Mouse (Mus musculus) midbrain, embryonic 11.5 days (tissue): ENCODE measurements around the gene Tpsg1. TPM values are rescaled to one million over a fixed set of nuclear protein-coding genes. Genes with fewer than 3 reads are reported as not detected.
A peak's percentile ranks its signal among the peaks of the same experiment; 100 is the strongest.

Source experiments
- ATAC-seq: fragments of 200-750 bp; cut with Nextera tagmentation; 2 replicates; pipeline ENCODE4 v1.8.0; 2017; ENCODE audit warnings: moderate TSS enrichment, moderate library complexity; ENCODE audit not compliant: low FRiP score
- DNase-seq: peaks from one replicate; pipeline ENCODE4 v3.0.0; 2015; ENCODE audit warnings: low spot score; ENCODE audit errors: missing footprints
- H3K27ac ChIP-seq: fragments of 300-500 bp; sonication (generic); 2 replicates; pipeline ENCODE4 v1.5.1; 2014; ENCODE audit warnings: low read depth, low read length
- H3K27me3 ChIP-seq: fragments of 300-500 bp; sonication (generic); 2 replicates; pipeline ENCODE4 v1.6.1; 2014; ENCODE audit warnings: mild to moderate bottlenecking, low read length, moderate library complexity, mixed read lengths; ENCODE audit not compliant: control insufficient read depth, insufficient read depth
- H3K36me3 ChIP-seq: fragments of 300-500 bp; sonication (generic); 2 replicates; pipeline ENCODE4 v1.6.1; 2014; ENCODE audit warnings: mild to moderate bottlenecking, low read length, moderate library complexity, mixed read lengths; ENCODE audit not compliant: control insufficient read depth, insufficient read depth
- H3K4me1 ChIP-seq: fragments of 300-500 bp; sonication (generic); 2 replicates; pipeline ENCODE4 v1.6.1; 2014; ENCODE audit warnings: low read length; ENCODE audit not compliant: control insufficient read depth, insufficient read depth
- H3K4me2 ChIP-seq: fragments of 300-500 bp; sonication (generic); 2 replicates; pipeline ENCODE4 v1.6.1; 2014; ENCODE audit warnings: mild to moderate bottlenecking, moderate library complexity
- H3K4me3 ChIP-seq: fragments of 300-500 bp; sonication (generic); 2 replicates; pipeline ENCODE4 v1.5.1; 2014; ENCODE audit warnings: low read depth, low read length
- H3K9ac ChIP-seq: fragments of 300-500 bp; sonication (generic); 2 replicates; pipeline ENCODE4 v1.6.1; 2014; ENCODE audit warnings: low read length
- H3K9me3 ChIP-seq: fragments of 300-500 bp; sonication (generic); 2 replicates; pipeline ENCODE4 v1.6.1; 2016; ENCODE audit warnings: low read length; ENCODE audit not compliant: control insufficient read depth
- WGBS: fragments of 180-500 bp; shearing (Covaris S2); extraction: QIAGEN DNeasy Blood & Tissue Kit; methylation state at CpG from one replicate; pipeline ENCODE4 v1.1.7; 2014; 5-methylcytosine and 5-hydroxymethylcytosine counted together
- polyA plus RNA-seq: library from polyadenylated mRNA; unstranded; fragments of >200 nt; fragmentation: Nextera tagmentation; extraction: Ambion mirVana; gene quantifications from 2 replicates; pipeline ENCODE4 v1.2.1, GENCODE M21; 2014

Gene Tpsg1
- polyA plus RNA-seq, 1 experiment from 2014 or later: not detected

- H3K4me2 ChIP-seq: no peak overlapping the region
- DNase-seq (peak; percentile 85), ATAC-seq (no peak)
- no peaks in the 10 kb centered on the region for H3K36me3 ChIP-seq
- no peak overlapping the region for H3K9ac ChIP-seq
- no peak overlapping the region for H3K4me3 ChIP-seq
- H3K4me1 ChIP-seq: no peaks in the 10 kb centered on the region
- no peaks in the 10 kb centered on the region for H3K27me3 ChIP-seq
- WGBS: 4% methylated on average over 1 of the region's 1 CpGs
- no peaks in the 10 kb centered on the region for H3K9me3 ChIP-seq
- H3K27ac ChIP-seq: no peak overlapping the region
These were observed 5.3 kb upstream of the Tpsg1 start for GRCm38 (mm10) chr17:25363726-25364125.

DNA sequence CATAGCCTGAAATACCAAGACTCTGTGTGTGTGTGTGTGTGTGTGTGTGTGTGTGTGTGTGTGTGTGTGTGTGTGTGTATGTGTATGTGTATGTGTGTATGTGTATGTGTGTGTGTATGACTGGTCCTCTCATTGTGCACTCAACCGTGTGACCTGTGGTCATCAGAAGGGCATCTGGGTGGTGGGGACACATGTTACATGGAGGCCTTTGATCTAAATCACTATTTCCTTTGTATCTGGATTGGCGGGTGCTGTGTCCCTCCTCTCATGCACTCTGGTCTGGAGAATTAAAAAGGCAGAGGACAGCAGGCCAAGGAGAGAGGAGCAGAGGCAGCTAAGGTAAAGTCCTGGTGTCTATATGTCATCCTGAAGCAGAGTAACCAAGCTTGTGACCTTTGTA, 3.1 kb upstream of the Tpsg1 start, which contains the start of gene Tpsb2:
Gene Tpsb2, plus strand, starts transcription at position 301 of the 400 bp plus-strand sequence.
- no peak within 1 kb of the TSS for H3K27ac ChIP-seq
- WGBS: 75% methylated on average over 2 of the region's 2 CpGs
- no peaks in the 10 kb centered on the region for H3K4me1 ChIP-seq
- H3K9me3 ChIP-seq: no peaks in the 10 kb centered on the region
- no peak within 1 kb of the TSS for H3K4me3 ChIP-seq
- no peak within 1 kb of the TSS for H3K4me2 ChIP-seq
- no peaks in the 10 kb centered on the region for H3K36me3 ChIP-seq
- DNase-seq: no peak
- ATAC-seq: no peak
- H3K27me3 ChIP-seq: no peaks in the 10 kb centered on the region
- H3K9ac ChIP-seq: no peak within 1 kb of the TSS

DNA sequence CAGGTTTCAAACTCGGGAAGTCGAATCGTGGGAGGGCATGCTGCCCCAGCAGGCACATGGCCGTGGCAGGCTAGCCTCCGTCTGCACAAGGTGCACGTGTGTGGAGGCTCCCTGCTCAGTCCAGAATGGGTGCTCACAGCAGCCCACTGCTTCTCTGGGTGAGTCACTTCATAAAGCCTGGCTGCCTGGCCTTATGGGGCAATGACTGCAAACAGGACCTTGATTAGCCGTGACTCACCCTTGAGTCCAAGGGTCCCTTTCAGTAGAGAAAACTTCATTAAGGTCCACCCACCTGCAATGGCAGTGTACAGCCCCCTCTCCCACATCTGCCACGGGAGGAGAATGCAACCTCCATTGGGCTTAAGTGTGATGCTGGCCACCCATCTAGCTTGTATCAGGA, 3.4 kb downstream of the Tpsg1 start:
- no peak overlapping the region for H3K27ac ChIP-seq
- H3K9ac ChIP-seq: no peak overlapping the region
- H3K4me1 ChIP-seq: no peaks in the 10 kb centered on the region
- H3K9me3 ChIP-seq: no peaks in the 10 kb centered on the region
- no peak overlapping the region for H3K4me2 ChIP-seq
- H3K4me3 ChIP-seq: no peak overlapping the region
- H3K27me3 ChIP-seq: no peaks in the 10 kb centered on the region
- ATAC-seq (no peak), DNase-seq (no peak)
- WGBS: 82% methylated on average over 8 of the region's 8 CpGs
- H3K36me3 ChIP-seq: no peaks in the 10 kb centered on the region

GRCm38 (mm10) chr17:25374011-25374410, 4.9 kb downstream of the Tpsg1 start:
- peak; percentile 69 for DNase-seq
- no peak overlapping the region for H3K9ac ChIP-seq
- H3K27ac ChIP-seq: no peak overlapping the region
- H3K4me2 ChIP-seq: no peak overlapping the region
- H3K4me3 ChIP-seq: no peak overlapping the region
- ATAC-seq: no peak
- H3K4me1 ChIP-seq: no peaks in the 10 kb centered on the region
- H3K9me3 ChIP-seq: no peaks in the 10 kb centered on the region
- no peaks in the 10 kb centered on the region for H3K27me3 ChIP-seq
- 54% methylated on average over 9 of the region's 9 CpGs for WGBS
- H3K36me3 ChIP-seq: no peaks in the 10 kb centered on the region

DNA sequence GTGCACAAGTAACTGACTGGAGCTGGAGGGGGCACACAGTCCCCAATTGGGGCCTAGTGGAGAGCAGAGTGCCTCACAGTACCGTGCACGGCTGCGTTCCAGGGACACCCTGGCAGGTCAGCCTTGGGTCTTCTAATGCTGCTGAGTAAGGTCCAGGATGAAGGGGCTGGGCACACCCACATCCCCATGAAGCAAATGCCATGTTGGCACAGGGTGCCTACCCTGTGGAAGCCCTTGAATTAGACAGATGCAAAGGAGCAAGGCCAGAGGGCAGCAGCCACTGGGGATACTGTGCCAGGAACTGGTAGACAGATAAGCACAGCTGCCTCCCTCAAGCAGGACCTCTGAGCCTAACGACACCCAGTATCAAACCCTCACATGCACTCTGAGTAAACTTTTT, 25.5 kb downstream of the Tpsg1 start:
- no peaks in the 10 kb centered on the region; the same call in 1 of the 2 replicates for H3K4me1 ChIP-seq
- H3K9me3 ChIP-seq: no peaks in the 10 kb centered on the region
- DNase-seq (no peak), ATAC-seq (no peak)
- H3K9ac ChIP-seq: no peak overlapping the region
- no peak overlapping the region for H3K4me3 ChIP-seq
- H3K36me3 ChIP-seq: no peaks in the 10 kb centered on the region
- no peaks in the 10 kb centered on the region for H3K27me3 ChIP-seq
- H3K4me2 ChIP-seq: no peak overlapping the region
- H3K27ac ChIP-seq: no peak overlapping the region
- 79% methylated on average over 4 of the region's 4 CpGs for WGBS

DNA sequence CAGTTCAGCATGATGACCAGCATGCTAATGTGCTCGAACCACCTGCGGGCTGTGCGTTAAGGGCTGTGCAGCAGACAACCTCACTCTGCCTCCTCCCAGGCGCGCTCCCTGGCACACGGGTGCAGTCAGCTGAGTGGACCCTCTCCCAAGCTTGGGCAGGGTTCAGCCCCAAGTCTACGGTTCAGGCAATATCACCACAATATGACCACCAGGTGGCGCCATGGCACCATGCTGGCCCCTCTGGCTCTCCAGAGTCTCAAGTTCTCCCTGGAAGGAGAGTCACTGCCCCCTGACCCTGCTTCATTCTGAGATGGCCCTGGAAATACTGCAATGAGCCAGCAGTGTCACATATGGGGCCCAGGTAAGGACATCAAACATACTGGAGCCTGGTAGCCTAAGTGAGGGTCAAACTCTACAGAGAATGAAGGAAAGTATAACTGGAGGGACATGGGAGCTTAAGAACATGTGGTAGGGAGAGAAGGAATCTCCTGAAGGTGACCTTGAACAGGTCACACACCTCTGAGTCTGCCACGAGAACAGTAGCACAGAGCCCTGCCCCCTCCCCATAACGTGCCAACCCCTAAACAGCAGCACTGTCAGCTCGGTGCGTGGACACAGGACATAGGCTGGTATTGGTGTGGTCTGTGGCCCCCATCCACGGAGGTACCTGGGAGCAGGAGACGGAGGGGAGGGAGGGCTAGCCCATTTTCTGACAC, 28.9 kb downstream of the Tpsg1 start:
- DNase-seq (peak; percentile 98), ATAC-seq (peak; percentile 67)
- WGBS: 39% methylated on average over 14 of the region's 14 CpGs
- no peak overlapping the region for H3K27ac ChIP-seq
- H3K27me3 ChIP-seq: no peaks in the 10 kb centered on the region
- H3K9me3 ChIP-seq: no peaks in the 10 kb centered on the region
- no peaks in the 10 kb centered on the region for H3K36me3 ChIP-seq
- H3K9ac ChIP-seq: no peak overlapping the region
- H3K4me1 ChIP-seq: peaks cover 13% of the 10 kb centered on the region
- H3K4me2 ChIP-seq: no peak overlapping the region
- H3K4me3 ChIP-seq: no peak overlapping the region

DNA sequence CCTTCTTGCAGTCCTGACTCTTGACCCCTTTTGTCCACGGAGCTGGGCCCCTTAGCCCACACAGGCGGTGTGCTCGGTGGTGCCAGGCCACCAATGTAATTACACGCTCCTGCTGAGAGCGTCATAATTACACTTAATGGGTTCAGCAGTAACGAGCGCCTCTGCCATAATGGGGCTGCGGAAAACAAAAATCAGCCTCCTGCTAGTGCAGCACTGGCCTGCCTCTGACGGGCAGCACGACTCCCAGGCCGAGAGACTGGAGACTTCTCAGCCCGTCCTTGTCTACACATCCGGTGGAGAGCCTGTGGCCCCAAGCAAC, 29.4 kb downstream of the Tpsg1 start:
- Histone ChIP-seq H3K27me3 (no peaks in the 10 kb centered on the region), H3K4me2 (no peak overlapping the region), H3K4me3 (no peak overlapping the region), H3K4me1 (peaks cover 13% of the 10 kb centered on the region), H3K36me3 (no peaks in the 10 kb centered on the region), H3K9me3 (no peaks in the 10 kb centered on the region), H3K27ac (no peak overlapping the region), H3K9ac (no peak overlapping the region)
- WGBS: 61% methylated on average over 13 of the region's 13 CpGs
- DNase-seq: no peak
- ATAC-seq: 0 out of 2 replicates have a peak, but pooled peaks have one; percentile 6

GRCm38 (mm10) chr17:25400443-25400842, 31.4 kb downstream of the Tpsg1 start:
- ATAC-seq (no peak), DNase-seq (peak; percentile 93)

GRCm38 (mm10) chr17:25401491-25401890, 32.4 kb downstream of the Tpsg1 start:
- no peaks in the 10 kb centered on the region for H3K27me3 ChIP-seq
- H3K27ac ChIP-seq: no peak overlapping the region
- 13% methylated on average over 4 of the region's 4 CpGs for WGBS
- H3K4me3 ChIP-seq: no peak overlapping the region
- no peak overlapping the region for H3K4me2 ChIP-seq
- H3K9ac ChIP-seq: no peak overlapping the region
- H3K9me3 ChIP-seq: no peaks in the 10 kb centered on the region
- peaks cover 39% of the 10 kb centered on the region for H3K4me1 ChIP-seq
- no peak for DNase-seq
- no peaks in the 10 kb centered on the region for H3K36me3 ChIP-seq
- no peak for ATAC-seq

More at GRCm38 (mm10) chr17:25400443-25400842, 31.4 kb downstream of the Tpsg1 start:
- Histone ChIP-seq H3K4me1 (peaks cover 28% of the 10 kb centered on the region), H3K27ac (no peak overlapping the region), H3K36me3 (no peaks in the 10 kb centered on the region), H3K4me2 (no peak overlapping the region), H3K9me3 (no peaks in the 10 kb centered on the region), H3K9ac (no peak overlapping the region), H3K4me3 (no peak overlapping the region), H3K27me3 (no peaks in the 10 kb centered on the region)
- 8% methylated on average over 7 of the region's 7 CpGs for WGBS
